Mouse (Mus musculus): ENCODE data around the gene Gm20894. TPM values are rescaled to one million over a fixed set of nuclear protein-coding genes. Genes with fewer than 3 reads are reported as not detected.
"Not testable (repeated sequence)": the region's sequence is repeated elsewhere in the genome, so short reads cannot be mapped to it uniquely, and the experiment has no call there.

The Gm20894 gene
- not detected in 2 replicates for polyA plus RNA-seq (2012; rRNA removed)

- DNase-seq; H3K27me3 ChIP-seq (ENCODE audit: control insufficient read depth, insufficient read depth, low read length); H3K36me3 ChIP-seq (ENCODE audit: control insufficient read depth, insufficient read depth, low read length); H3K4me3 ChIP-seq (ENCODE audit: control insufficient read depth, insufficient read depth, low read length); H3K27ac ChIP-seq (ENCODE audit: control insufficient read depth, insufficient read depth, low read length); H3K4me1 ChIP-seq (replicated peaks; ENCODE audit: control insufficient read depth, insufficient read depth, low read length): not testable (repeated sequence)
- WGBS, result no CpG with 5 or more reads among the region's 5 CpGs
Measured at GRCm38 (mm10) chrY:28271412-28271811, at the start of gene Gm20894. Gene Gm20894, minus strand, starts transcription at chrY:28271512.

Data from thymus, adult 2 months (tissue).